In genomic region chr5:132466427-132467363, GRCm38 (mm10) we compare ENCODE assay signal across 12 mouse cellular contexts.
A peak's percentile ranks its signal among the peaks of the same experiment; 100 is the strongest.
DNase-seq lines count a peak whose midpoint lies in the region; ATAC-seq and TF ChIP-seq lines count a peak whose summit lies in the region.
"Had no signal": no experiment of that assay in that cellular context is flagged by ENCODE, and none has a peak within 500 bp of the region (broad histone marks: within the 10 kb centered on the region; RNA-seq: fewer than 3 reads in every experiment).

No protein-coding gene starts in this region.

- H3K9ac ChIP-seq in liver, embryonic 15.5 days, result no peak overlapping the region
- H3K9ac ChIP-seq in midbrain, embryonic 11.5 days (ENCODE audit: low read length), result no peak overlapping the region
- H3K9ac ChIP-seq: hindbrain, embryonic 15.5 days had no signal

- H3K4me2 ChIP-seq in liver, embryonic 15.5 days, result 0 out of 2 replicates have a peak overlapping the region, but pooled peaks have one; percentile 3
- H3K4me2 ChIP-seq in midbrain, embryonic 11.5 days, result no peak overlapping the region
- H3K4me2 ChIP-seq: hindbrain, embryonic 15.5 days had no signal

- 51% methylated on average over 16 of the region's 16 CpGs for WGBS in lung, adult 2 months
- 10% methylated on average over 16 of the region's 16 CpGs for WGBS in liver, embryonic 15.5 days (ENCODE audit: insufficient replicate concordance)
- 94% methylated on average over 16 of the region's 16 CpGs for WGBS in midbrain, embryonic 11.5 days

- DNase-seq in lung, adult 18-20 months, result peak; percentile 46 to 50
- no peak for DNase-seq in lung, adult 2 months
- DNase-seq in c-Kit-positive CD71-positive TER-119-positive erythroid progenitor cells, embryonic 14.5 days (ENCODE audit: low spot score), result peak; percentile 4
- peak; percentile 65 to 67 for DNase-seq in monocyte, adult 2 months (ENCODE audit: low read depth in 1 of 2, low spot score in 2 of 2)
- DNase-seq in midbrain, embryonic 11.5 days (ENCODE audit: low spot score, missing footprints), result no peak
- no peak for DNase-seq in gastrocnemius, postnatal 10 days
- DNase-seq in layer of hippocampus, adult 9-10 months (ENCODE audit: low spot score), result no peak
- DNase-seq: cerebellum, postnatal 10 days; thymus, adult 18-20 months had no signal

- H3K27me3 ChIP-seq in liver, embryonic 15.5 days, result no peaks in the 10 kb centered on the region
- H3K27me3 ChIP-seq in midbrain, embryonic 11.5 days (ENCODE audit: control insufficient read depth, insufficient read depth, low read length), result no peaks in the 10 kb centered on the region
- H3K27me3 ChIP-seq: CH12.LX; hindbrain, embryonic 15.5 days had no signal

- H3K4me3 ChIP-seq in lung, adult 2 months (replicated peaks; ENCODE audit: extremely low read depth, low read depth, low read length), result no peak overlapping the region
- H3K4me3 ChIP-seq in liver, embryonic 15.5 days (replicated peaks), result no peak overlapping the region
- no peak overlapping the region for H3K4me3 ChIP-seq in midbrain, embryonic 11.5 days (ENCODE audit: low read depth, low read length)
- H3K4me3 ChIP-seq: hindbrain, embryonic 15.5 days had no signal

- no peaks in the 10 kb centered on the region for H3K36me3 ChIP-seq in liver, embryonic 15.5 days (replicated peaks)
- H3K36me3 ChIP-seq in midbrain, embryonic 11.5 days (ENCODE audit: control insufficient read depth, insufficient read depth, low read length), result no peaks in the 10 kb centered on the region
- H3K36me3 ChIP-seq: hindbrain, embryonic 15.5 days had no signal

- no peak overlapping the region for H3K27ac ChIP-seq in liver, embryonic 15.5 days (replicated peaks)
- H3K27ac ChIP-seq in midbrain, embryonic 11.5 days (ENCODE audit: low read depth, low read length), result no peak overlapping the region
- H3K27ac ChIP-seq: hindbrain, embryonic 15.5 days had no signal

- no peaks in the 10 kb centered on the region for H3K9me3 ChIP-seq in liver, embryonic 15.5 days (replicated peaks)
- no peaks in the 10 kb centered on the region for H3K9me3 ChIP-seq in midbrain, embryonic 11.5 days (ENCODE audit: control insufficient read depth, low read length)
- H3K9me3 ChIP-seq: hindbrain, embryonic 15.5 days had no signal

- ATAC-seq in liver, embryonic 15.5 days (ENCODE audit: insufficient read depth), result peak; percentile 67
- no peak for ATAC-seq in midbrain, embryonic 11.5 days (ENCODE audit: low FRiP score)

- TF ChIP-seq POLR2A in lung, adult 2 months (IDR thresholded peaks at IDR 0.05; ENCODE audit: borderline replicate concordance, extremely low read depth, low read depth, low read length), result no peak

- H3K4me1 ChIP-seq in lung, adult 2 months (ENCODE audit: control insufficient read depth, insufficient read depth, low read length), result peaks cover 6% of the 10 kb centered on the region; the same call in 1 of the 2 replicates
- H3K4me1 ChIP-seq in liver, embryonic 15.5 days (replicated peaks), result peaks cover 14% of the 10 kb centered on the region
- H3K4me1 ChIP-seq in midbrain, embryonic 11.5 days (ENCODE audit: control insufficient read depth, insufficient read depth, low read length), result no peaks in the 10 kb centered on the region

- TF ChIP-seq CTCF in lung, adult 2 months (IDR thresholded peaks at IDR 0.05; ENCODE audit: insufficient read depth, low read length), result no peak

Comparison
In these comparisons a context has a peak if more than half of its experiments do, and no peak if none do; other contexts are left out.
1. DNase-seq: peak in lung, adult 18-20 months (2 of 2), c-Kit-positive CD71-positive TER-119-positive erythroid progenitor cells, embryonic 14.5 days (single experiment) and monocyte, adult 2 months (2 of 2); none in lung, adult 2 months (single experiment), midbrain, embryonic 11.5 days (single experiment), gastrocnemius, postnatal 10 days (single experiment) and layer of hippocampus, adult 9-10 months (single experiment).